Mouse (Mus musculus): ENCODE measurements around the gene Zfp148. TPM values are rescaled to one million over a fixed set of nuclear protein-coding genes. Genes with fewer than 3 reads are reported as not detected.

Gene Zfp148
- polyA plus RNA-seq, 1 experiment, result 30.6 TPM

DNA sequence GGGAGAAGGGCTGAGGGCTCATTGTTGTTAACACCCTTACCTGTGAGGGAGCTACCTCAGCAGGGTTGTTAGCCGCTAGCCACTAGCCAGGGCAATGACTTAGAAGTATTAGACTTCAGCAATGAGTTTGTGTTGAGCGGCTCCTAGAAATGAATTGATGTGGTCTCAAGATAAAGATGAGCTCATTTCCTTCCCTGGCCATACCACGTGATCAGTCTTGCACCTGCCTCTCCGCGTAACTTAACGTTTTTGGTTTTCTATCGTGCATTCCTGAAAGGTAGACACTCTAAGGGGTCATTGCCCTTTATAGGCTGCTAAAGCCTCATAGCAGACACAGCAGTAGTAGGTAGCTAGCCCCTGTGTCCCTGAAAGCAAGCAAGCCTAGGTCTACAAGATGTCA lies 37.0 kb upstream of the Zfp148 start:
- no peak overlapping the region for H3K4me3 ChIP-seq (replicated peaks; ENCODE audit: control insufficient read depth, low read depth, low read length)
- no peaks in the 10 kb centered on the region; the same call in 1 of the 2 replicates for H3K4me1 ChIP-seq (ENCODE audit: control insufficient read depth, insufficient read depth, low read length)
- no peak for TF ChIP-seq POLR2A (IDR thresholded peaks at IDR 0.05; ENCODE audit: borderline replicate concordance, control insufficient read depth, low read depth, low read length)
- TF ChIP-seq CTCF (IDR thresholded peaks at IDR 0.05; ENCODE audit: control insufficient read depth, insufficient read depth, low read length), result no peak
- 11% methylated on average over 7 of the region's 7 CpGs for WGBS
- H3K27ac ChIP-seq (ENCODE audit: control insufficient read depth, insufficient read depth, low read depth, low read length, poor library complexity), result no peak overlapping the region

- no peak overlapping the region for H3K27ac ChIP-seq (ENCODE audit: control insufficient read depth, insufficient read depth, low read depth, low read length, poor library complexity)
- TF ChIP-seq POLR2A (IDR thresholded peaks at IDR 0.05; ENCODE audit: borderline replicate concordance, control insufficient read depth, low read depth, low read length) (no peak), CTCF (IDR thresholded peaks at IDR 0.05; ENCODE audit: control insufficient read depth, insufficient read depth, low read length) (no peak)
- no peaks in the 10 kb centered on the region; the same call in 1 of the 2 replicates for H3K4me1 ChIP-seq (ENCODE audit: control insufficient read depth, insufficient read depth, low read length)
- no peak overlapping the region for H3K4me3 ChIP-seq (replicated peaks; ENCODE audit: control insufficient read depth, low read depth, low read length)
- 78% methylated on average over 9 of the region's 9 CpGs for WGBS
These were observed 36.3 kb upstream of the Zfp148 start for GRCm38 (mm10) chr16:33344379-33344778.

- TF ChIP-seq POLR2A (IDR thresholded peaks at IDR 0.05; ENCODE audit: borderline replicate concordance, control insufficient read depth, low read depth, low read length) (no peak), CTCF (IDR thresholded peaks at IDR 0.05; ENCODE audit: control insufficient read depth, insufficient read depth, low read length) (no peak)
- no peaks in the 10 kb centered on the region; the same call in 1 of the 2 replicates for H3K4me1 ChIP-seq (ENCODE audit: control insufficient read depth, insufficient read depth, low read length)
- H3K27ac ChIP-seq (ENCODE audit: control insufficient read depth, insufficient read depth, low read depth, low read length, poor library complexity), result no peak overlapping the region
- 58% methylated on average over 4 of the region's 4 CpGs for WGBS
- H3K4me3 ChIP-seq (replicated peaks; ENCODE audit: control insufficient read depth, low read depth, low read length), result no peak overlapping the region
These were observed 35.8 kb upstream of the Zfp148 start for GRCm38 (mm10) chr16:33344875-33345274.

GRCm38 (mm10) chr16:33346376-33346775 lies 34.3 kb upstream of the Zfp148 start:
- H3K4me1 ChIP-seq (ENCODE audit: control insufficient read depth, insufficient read depth, low read length), result no peaks in the 10 kb centered on the region; the same call in 1 of the 2 replicates
- no peak overlapping the region for H3K27ac ChIP-seq (ENCODE audit: control insufficient read depth, insufficient read depth, low read depth, low read length, poor library complexity)
- no peak for TF ChIP-seq CTCF (IDR thresholded peaks at IDR 0.05; ENCODE audit: control insufficient read depth, insufficient read depth, low read length)
- TF ChIP-seq POLR2A (IDR thresholded peaks at IDR 0.05; ENCODE audit: borderline replicate concordance, control insufficient read depth, low read depth, low read length), result no peak
- WGBS, result 70% methylated on average over 3 of the region's 3 CpGs
- H3K4me3 ChIP-seq (replicated peaks; ENCODE audit: control insufficient read depth, low read depth, low read length), result no peak overlapping the region

GRCm38 (mm10) chr16:33347134-33347533 lies 33.5 kb upstream of the Zfp148 start:
- no peak for TF ChIP-seq POLR2A (IDR thresholded peaks at IDR 0.05; ENCODE audit: borderline replicate concordance, control insufficient read depth, low read depth, low read length)
- TF ChIP-seq CTCF (IDR thresholded peaks at IDR 0.05; ENCODE audit: control insufficient read depth, insufficient read depth, low read length), result no peak
- H3K27ac ChIP-seq (ENCODE audit: control insufficient read depth, insufficient read depth, low read depth, low read length, poor library complexity), result no peak overlapping the region

GRCm38 (mm10) chr16:33357805-33358204 lies 22.8 kb upstream of the Zfp148 start:
- WGBS, result 64% methylated on average over 6 of the region's 6 CpGs
- H3K27ac ChIP-seq (ENCODE audit: control insufficient read depth, insufficient read depth, low read depth, low read length, poor library complexity), result no peak overlapping the region
- TF ChIP-seq POLR2A (IDR thresholded peaks at IDR 0.05; ENCODE audit: borderline replicate concordance, control insufficient read depth, low read depth, low read length) (no peak), CTCF (IDR thresholded peaks at IDR 0.05; ENCODE audit: control insufficient read depth, insufficient read depth, low read length) (no peak)
- H3K4me1 ChIP-seq (ENCODE audit: control insufficient read depth, insufficient read depth, low read length), result no peaks in the 10 kb centered on the region
- H3K4me3 ChIP-seq (replicated peaks; ENCODE audit: control insufficient read depth, low read depth, low read length), result no peak overlapping the region

More at GRCm38 (mm10) chr16:33347134-33347533, 33.5 kb upstream of the Zfp148 start:
- Histone ChIP-seq H3K4me3 (replicated peaks; ENCODE audit: control insufficient read depth, low read depth, low read length) (no peak overlapping the region), H3K4me1 (ENCODE audit: control insufficient read depth, insufficient read depth, low read length) (no peaks in the 10 kb centered on the region; the same call in 1 of the 2 replicates)
- 72% methylated on average over 5 of the region's 5 CpGs for WGBS

DNA sequence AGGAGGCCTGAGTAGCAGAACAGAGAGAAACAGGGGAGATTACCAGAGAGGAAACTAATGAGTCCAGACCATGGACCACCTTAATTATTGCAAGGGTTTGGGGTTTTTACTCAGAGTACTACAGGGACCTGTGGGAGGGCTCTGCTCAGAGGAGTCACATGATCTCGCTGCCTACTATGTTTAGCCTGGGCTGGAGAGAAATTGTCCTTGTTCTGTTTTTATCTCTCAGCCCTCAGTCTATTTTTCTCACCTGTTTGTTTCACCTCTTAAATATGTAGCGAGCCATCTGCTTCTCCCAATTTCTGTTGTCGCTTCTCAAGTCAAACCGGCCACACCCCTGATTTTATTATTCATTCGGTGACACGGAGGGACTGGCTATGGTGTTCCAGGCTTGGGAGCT lies 14.9 kb upstream of the Zfp148 start:
- no peaks in the 10 kb centered on the region for H3K4me1 ChIP-seq (ENCODE audit: control insufficient read depth, insufficient read depth, low read length)
- H3K4me3 ChIP-seq (replicated peaks; ENCODE audit: control insufficient read depth, low read depth, low read length), result no peak overlapping the region
- WGBS, result 82% methylated on average over 6 of the region's 6 CpGs
- no peak overlapping the region for H3K27ac ChIP-seq (ENCODE audit: control insufficient read depth, insufficient read depth, low read depth, low read length, poor library complexity)
- TF ChIP-seq POLR2A (IDR thresholded peaks at IDR 0.05; ENCODE audit: borderline replicate concordance, control insufficient read depth, low read depth, low read length) (no peak), CTCF (IDR thresholded peaks at IDR 0.05; ENCODE audit: control insufficient read depth, insufficient read depth, low read length) (no peak)

GRCm38 (mm10) chr16:33368632-33369031 lies 12.0 kb upstream of the Zfp148 start:
- 71% methylated on average over 3 of the region's 3 CpGs for WGBS
- Histone ChIP-seq H3K27ac (ENCODE audit: control insufficient read depth, insufficient read depth, low read depth, low read length, poor library complexity) (no peak overlapping the region), H3K4me3 (replicated peaks; ENCODE audit: control insufficient read depth, low read depth, low read length) (no peak overlapping the region), H3K4me1 (ENCODE audit: control insufficient read depth, insufficient read depth, low read length) (no peaks in the 10 kb centered on the region)
- TF ChIP-seq CTCF (IDR thresholded peaks at IDR 0.05; ENCODE audit: control insufficient read depth, insufficient read depth, low read length), result no peak

- Histone ChIP-seq H3K4me3 (replicated peaks; ENCODE audit: control insufficient read depth, low read depth, low read length) (no peak overlapping the region), H3K27ac (ENCODE audit: control insufficient read depth, insufficient read depth, low read depth, low read length, poor library complexity) (no peak overlapping the region), H3K4me1 (ENCODE audit: control insufficient read depth, insufficient read depth, low read length) (no peaks in the 10 kb centered on the region; the same call in 1 of the 2 replicates)
- 58% methylated on average over 6 of the region's 6 CpGs for WGBS
- TF ChIP-seq CTCF (IDR thresholded peaks at IDR 0.05; ENCODE audit: control insufficient read depth, insufficient read depth, low read length) (no peak), POLR2A (IDR thresholded peaks at IDR 0.05; ENCODE audit: borderline replicate concordance, control insufficient read depth, low read depth, low read length) (no peak)
These were observed 9.8 kb upstream of the Zfp148 start for GRCm38 (mm10) chr16:33370836-33371235.
